Mouse (Mus musculus) small intestine, adult 2 months (tissue): ENCODE data around the gene Arpp21.

ENCODE experiments used
- CTCF ChIP-seq: fragments of 200-500 bp; IDR thresholded peaks from 2 replicates; pipeline ENCODE4 v1.5.1; 2012; ENCODE audit warnings: low read depth, mild to moderate bottlenecking, control low read depth, inconsistent platforms, low read length, moderate library complexity, mixed read lengths; ENCODE audit not compliant: insufficient replicate concordance, insufficient read length; ENCODE audit errors: extremely low read depth
- POLR2A ChIP-seq: fragments of 200-500 bp; IDR thresholded peaks from 2 replicates; pipeline ENCODE4 v1.6.1; 2012; ENCODE audit warnings: low read depth, mild to moderate bottlenecking, control low read depth, inconsistent platforms, low read length, moderate library complexity

DNA sequence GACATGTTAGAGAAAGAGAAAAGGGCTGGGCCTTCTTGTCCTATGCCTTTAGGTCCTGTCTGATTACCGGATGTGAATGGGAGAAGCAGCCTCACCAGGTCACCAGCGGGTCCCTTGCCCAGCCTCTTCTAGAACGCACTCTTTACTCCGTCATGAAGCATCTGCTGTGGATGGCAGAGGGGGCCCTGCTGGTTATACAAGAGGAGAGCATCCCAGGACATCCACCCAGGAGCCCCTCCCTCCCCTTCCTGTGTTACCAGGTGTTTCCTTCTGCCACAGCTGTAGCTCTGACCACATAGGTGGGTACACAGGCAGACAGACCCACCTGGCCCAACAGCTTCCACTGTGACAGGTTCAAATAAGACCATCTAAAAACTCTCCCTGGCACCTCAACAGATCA lies 18.6 kb downstream of the Arpp21 start:
- TF ChIP-seq POLR2A (no peak), CTCF (no peak)
